Mouse (Mus musculus) C2C12 (cell line): Measurements from ENCODE around the gene B3galt4. TPM values are rescaled to one million over a fixed set of nuclear protein-coding genes. Genes with fewer than 3 reads are reported as not detected.

ENCODE experiments used
- H3K27me3 ChIP-seq: one replicate; pipeline ENCODE4 v1.6.1; 2011; ENCODE audit not compliant: control insufficient read depth, insufficient read depth, insufficient read length
- H3K36me3 ChIP-seq: one replicate; pipeline ENCODE4 v1.6.1; 2011; ENCODE audit not compliant: control insufficient read depth, insufficient read depth
- H3K4me3 ChIP-seq: one replicate; pipeline ENCODE4 v1.5.1; 2011; ENCODE audit warnings: mild to moderate bottlenecking, control low read depth; ENCODE audit not compliant: poor library complexity, insufficient read depth, severe bottlenecking
- H3K79me2 ChIP-seq: one replicate; pipeline ENCODE4 v1.6.1; 2011; ENCODE audit not compliant: control insufficient read depth, insufficient read depth
- H3K79me3 ChIP-seq: one replicate; pipeline ENCODE4 v1.6.1; 2011; ENCODE audit warnings: low read depth, control low read depth
- H3ac ChIP-seq: one replicate; pipeline ENCODE3; 2011; ENCODE audit warnings: low read depth; ENCODE audit not compliant: control insufficient read depth, insufficient read length
- CEBPB ChIP-seq: IDR thresholded peaks from one replicate; pipeline ENCODE4 v1.6.1; 2011; ENCODE audit warnings: low read depth, mild to moderate bottlenecking, control low read depth, moderate library complexity
- CTCF ChIP-seq: IDR thresholded peaks from one replicate; pipeline ENCODE4 v1.5.1; 2011; ENCODE audit not compliant: control insufficient read depth, insufficient read depth, insufficient read length
- FOSL1 ChIP-seq: IDR thresholded peaks from one replicate; pipeline ENCODE4 v1.8.0; 2011; ENCODE audit warnings: mild to moderate bottlenecking, low read length; ENCODE audit not compliant: poor library complexity, insufficient read depth, severe bottlenecking
- MAX ChIP-seq: IDR thresholded peaks from one replicate; pipeline ENCODE4 v1.6.1; 2011; ENCODE audit warnings: mild to moderate bottlenecking, control low read depth
- MYOD1 ChIP-seq: IDR thresholded peaks from one replicate; pipeline ENCODE4 v1.6.1; 2011; ENCODE audit warnings: low read depth; ENCODE audit not compliant: control insufficient read depth, insufficient read length
- MYOG ChIP-seq: IDR thresholded peaks from one replicate; pipeline ENCODE4 v1.6.1; 2011; ENCODE audit not compliant: control insufficient read depth, insufficient read length; ENCODE audit errors: extremely low read depth
- USF1 ChIP-seq: IDR thresholded peaks from one replicate; pipeline ENCODE4 v1.6.1; 2011; ENCODE audit warnings: low read depth, mild to moderate bottlenecking, control low read depth, moderate library complexity
- polyA plus RNA-seq: library from polyadenylated mRNA; unstranded; fragments of >200 nt; fragmentation: generic; extraction: Trizol; gene quantifications from one replicate; pipeline ENCODE4 v1.2.1, GENCODE M21; 2012; ENCODE audit warnings: missing spikeins

B3galt4 gene
- polyA plus RNA-seq, 1 experiment, result 1.5 TPM

DNA sequence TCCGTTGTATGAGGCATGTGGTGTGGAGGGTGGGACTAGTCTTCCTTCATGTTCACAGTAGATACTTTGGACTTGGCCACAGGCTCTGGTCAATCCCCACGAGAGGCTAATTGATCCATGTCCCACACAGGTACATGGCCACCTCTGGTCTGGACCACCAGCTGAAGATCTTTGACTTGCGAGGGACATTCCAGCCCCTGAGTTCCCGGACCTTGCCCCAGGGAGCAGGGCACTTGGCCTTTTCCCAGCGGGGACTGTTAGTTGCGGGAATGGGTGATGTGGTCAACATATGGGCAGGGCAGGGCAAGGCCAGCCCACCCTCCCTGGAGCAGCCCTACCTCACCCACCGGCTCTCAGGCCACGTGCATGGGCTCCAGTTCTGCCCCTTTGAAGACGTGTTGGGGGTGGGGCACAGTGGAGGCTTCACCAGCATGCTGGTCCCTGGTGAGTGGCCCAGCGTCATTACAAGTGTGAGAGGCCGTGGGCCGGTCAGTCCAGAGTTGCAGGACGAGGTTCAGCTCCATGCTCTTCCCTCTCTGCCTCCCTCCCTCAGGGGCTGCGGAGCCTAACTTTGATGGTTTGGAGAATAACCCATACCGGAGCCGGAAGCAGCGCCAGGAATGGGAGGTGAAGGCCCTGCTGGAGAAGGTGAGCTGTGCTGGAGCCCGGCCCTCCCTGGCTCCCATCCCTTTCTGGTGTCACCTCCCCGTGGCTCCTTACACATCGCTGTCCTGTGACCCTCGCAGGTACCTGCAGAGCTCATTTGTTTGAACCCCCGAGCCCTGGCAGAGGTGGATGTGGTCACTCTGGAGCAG is 3.0 kb downstream of the B3galt4 start:
- TF ChIP-seq CTCF (no peak), MYOD1 (no peak), USF1 (no peak), MAX (no peak), CEBPB (no peak)
- no peak overlapping the region for H3K4me3 ChIP-seq
- no peak overlapping the region for H3ac ChIP-seq
- peaks cover 12% of the 10 kb centered on the region for H3K79me2 ChIP-seq
- H3K36me3 ChIP-seq, result peaks cover 48% of the 10 kb centered on the region
- H3K79me3 ChIP-seq, result peaks cover 7% of the 10 kb centered on the region
- no peaks in the 10 kb centered on the region for H3K27me3 ChIP-seq

DNA sequence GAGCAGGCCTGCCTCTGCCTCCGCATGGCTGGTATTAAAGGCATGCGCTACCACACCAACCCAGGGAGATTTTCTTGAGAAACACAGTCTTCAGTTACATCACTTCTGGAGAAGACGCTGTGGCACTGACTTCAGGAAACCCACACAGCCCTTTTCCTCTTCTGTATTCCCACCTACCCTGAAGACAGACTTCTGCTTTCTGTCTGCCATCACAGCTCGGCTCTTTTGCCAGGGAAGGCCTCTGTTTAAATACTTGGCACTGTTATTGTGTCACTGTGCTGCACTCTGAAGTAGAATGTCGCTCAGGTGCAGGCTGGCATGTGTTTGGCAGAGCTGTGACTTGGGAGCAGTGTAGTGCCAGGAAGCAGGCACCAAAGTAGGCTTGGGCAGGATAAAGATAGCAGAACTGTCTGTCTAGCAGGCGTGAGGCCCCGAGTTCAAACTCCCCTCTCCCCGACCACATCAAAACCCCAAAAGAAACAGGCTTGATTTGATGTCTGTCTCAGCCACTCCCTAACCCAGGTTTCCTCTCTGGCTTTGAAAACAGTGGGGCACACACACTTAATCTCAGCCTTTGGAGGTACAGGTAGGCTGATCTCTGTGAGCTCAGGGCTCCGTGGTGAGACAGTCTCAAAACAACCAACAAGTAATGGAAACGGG is 3.7 kb downstream of the B3galt4 start:
- no peaks in the 10 kb centered on the region for H3K27me3 ChIP-seq
- H3K4me3 ChIP-seq, result no peak overlapping the region
- H3K79me2 ChIP-seq, result peaks cover 12% of the 10 kb centered on the region
- peaks cover 46% of the 10 kb centered on the region for H3K36me3 ChIP-seq
- no peak overlapping the region for H3ac ChIP-seq
- TF ChIP-seq FOSL1 (no peak), MYOG (no peak), MAX (no peak), USF1 (no peak), MYOD1 (no peak), CTCF (no peak), CEBPB (no peak)
- H3K79me3 ChIP-seq, result no peaks in the 10 kb centered on the region

DNA sequence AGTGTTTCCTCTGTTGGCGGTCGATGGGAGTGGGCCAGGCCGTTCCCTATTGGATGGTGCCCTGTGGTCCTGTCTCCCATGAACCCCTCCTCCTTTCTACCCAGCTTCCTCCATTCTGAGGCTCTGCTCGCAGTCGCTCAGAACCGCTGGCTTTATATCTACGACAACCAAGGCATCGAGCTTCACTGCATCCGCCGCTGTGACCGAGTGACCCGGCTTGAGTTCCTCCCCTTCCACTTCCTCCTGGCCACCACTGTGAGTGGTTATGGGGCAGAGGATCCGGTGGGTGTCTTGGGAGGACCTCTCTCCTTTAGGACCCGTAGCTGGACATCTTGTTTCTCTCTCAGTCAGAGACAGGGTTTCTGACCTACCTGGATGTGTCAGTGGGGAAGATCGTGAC is 7.8 kb downstream of the B3galt4 start:
- H3ac ChIP-seq, result no peak overlapping the region
- no peak overlapping the region for H3K4me3 ChIP-seq
- peaks cover 23% of the 10 kb centered on the region for H3K79me3 ChIP-seq
- H3K36me3 ChIP-seq, result peaks cover 26% of the 10 kb centered on the region
- no peaks in the 10 kb centered on the region for H3K27me3 ChIP-seq
- TF ChIP-seq CTCF (no peak), USF1 (no peak), MAX (no peak), MYOD1 (no peak), FOSL1 (no peak), MYOG (no peak), CEBPB (no peak)
- peaks cover 44% of the 10 kb centered on the region for H3K79me2 ChIP-seq

DNA sequence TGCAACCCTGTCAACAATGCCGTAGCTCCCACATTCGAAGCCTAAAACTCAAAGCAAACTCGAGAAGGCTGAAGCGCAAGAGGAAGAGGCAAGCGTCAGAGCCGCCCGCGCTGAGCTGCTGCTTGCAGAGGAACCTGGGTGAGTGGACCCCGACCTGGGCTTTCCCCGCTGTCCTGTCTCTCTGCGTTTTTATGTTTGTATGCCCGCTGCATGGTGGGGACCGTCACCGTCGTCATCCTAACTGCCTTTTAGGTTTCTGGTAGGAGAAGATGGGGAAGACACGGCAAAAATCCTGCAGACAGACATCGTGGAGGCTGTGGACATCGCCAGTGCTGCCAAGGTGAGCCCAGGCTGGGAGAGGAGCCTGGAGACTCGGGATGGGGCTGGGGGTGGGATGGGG is 9.9 kb downstream of the B3galt4 start:
- Histone ChIP-seq H3K79me3 (peaks cover 23% of the 10 kb centered on the region), H3K36me3 (peaks cover 16% of the 10 kb centered on the region), H3K79me2 (peaks cover 51% of the 10 kb centered on the region), H3ac (peak overlapping the region; percentile 83), H3K4me3 (peak overlapping the region; percentile 98), H3K27me3 (no peaks in the 10 kb centered on the region)
- TF ChIP-seq MYOG (no peak), CTCF (no peak), MAX (no peak), CEBPB (no peak), USF1 (no peak), MYOD1 (no peak), FOSL1 (no peak)

DNA sequence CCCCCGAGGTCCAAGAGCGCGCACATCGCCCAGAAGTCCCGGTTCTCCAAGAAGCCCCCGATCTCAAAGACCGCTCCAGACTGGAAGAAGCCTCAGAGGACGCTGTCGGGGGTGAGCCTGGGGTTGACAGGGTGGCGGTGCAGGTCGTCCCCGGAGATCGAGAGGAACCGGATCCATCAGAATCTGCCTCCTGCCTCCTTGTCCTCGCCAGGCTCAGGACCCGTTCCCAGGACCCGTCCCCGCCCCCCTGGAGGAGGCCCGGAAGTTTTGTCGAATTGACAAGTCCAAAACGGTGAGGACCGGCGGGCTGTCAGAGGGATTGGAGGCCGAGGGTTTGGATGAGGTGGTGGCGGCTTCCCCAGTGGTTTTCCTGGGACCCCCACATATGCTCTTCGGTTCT is 10.3 kb downstream of the B3galt4 start:
- peaks cover 23% of the 10 kb centered on the region for H3K79me3 ChIP-seq
- no peak for TF ChIP-seq CEBPB
- no peak for TF ChIP-seq MAX
- TF ChIP-seq MYOD1, result no peak
- TF ChIP-seq MYOG, result no peak
- no peak for TF ChIP-seq CTCF
- H3ac ChIP-seq, result peak overlapping the region; percentile 83
- peak overlapping the region; percentile 98 for H3K4me3 ChIP-seq
- H3K27me3 ChIP-seq, result no peaks in the 10 kb centered on the region
- H3K79me2 ChIP-seq, result peaks cover 51% of the 10 kb centered on the region
- H3K36me3 ChIP-seq, result peaks cover 12% of the 10 kb centered on the region
